20 mouse cellular contexts compared by ENCODE assay signal in genomic region chr9:72189867-72190266, GRCm38 (mm10).
DNase-seq lines count a peak whose midpoint lies in the region; ATAC-seq and TF ChIP-seq lines count a peak whose summit lies in the region.
"Had no signal": no experiment of that assay in that cellular context is flagged by ENCODE, and none has a peak within 500 bp of the region (broad histone marks: within the 10 kb centered on the region; RNA-seq: fewer than 3 reads in every experiment).

No protein-coding gene starts in this region.

- no peaks in the 10 kb centered on the region for H3K27me3 ChIP-seq in heart, embryonic 10.5 days (ENCODE audit: insufficient read depth, poor library complexity, severe bottlenecking)
- H3K27me3 ChIP-seq in heart, embryonic 12.5 days (replicated peaks): no peaks in the 10 kb centered on the region
- no peaks in the 10 kb centered on the region for H3K27me3 ChIP-seq in limb, embryonic 15.5 days
- H3K27me3 ChIP-seq: CH12.LX; embryonic facial prominence, embryonic 12.5 days; heart, embryonic 13.5 days; hindbrain, embryonic 13.5 days; intestine, embryonic 15.5 days; liver, embryonic 12.5 days had no signal

- no peak overlapping the region for H3K4me3 ChIP-seq in heart, embryonic 10.5 days
- no peak overlapping the region for H3K4me3 ChIP-seq in heart, embryonic 12.5 days
- no peak overlapping the region for H3K4me3 ChIP-seq in gastrocnemius, adult 2 months
- H3K4me3 ChIP-seq in limb, embryonic 15.5 days: no peak overlapping the region
- no peak overlapping the region for H3K4me3 ChIP-seq in left cerebral cortex, adult 2 months
- H3K4me3 ChIP-seq: embryonic facial prominence, embryonic 12.5 days; heart, embryonic 13.5 days; hindbrain, embryonic 13.5 days; intestine, embryonic 15.5 days; liver, embryonic 12.5 days had no signal

- no peaks in the 10 kb centered on the region for H3K9me3 ChIP-seq in heart, embryonic 10.5 days
- H3K9me3 ChIP-seq in heart, embryonic 12.5 days (replicated peaks): no peaks in the 10 kb centered on the region
- H3K9me3 ChIP-seq in limb, embryonic 15.5 days: no peaks in the 10 kb centered on the region
- H3K9me3 ChIP-seq: embryonic facial prominence, embryonic 12.5 days; heart, embryonic 13.5 days; hindbrain, embryonic 13.5 days; intestine, embryonic 15.5 days; liver, embryonic 12.5 days had no signal

- DNase-seq in adrenal gland, adult 2 months: peak; percentile 34
- DNase-seq in adrenal gland, postnatal 14 days: no peak
- peak; percentile 39 for DNase-seq in heart, embryonic 10.5 days (ENCODE audit: low spot score)
- DNase-seq in gastrocnemius, adult 2 months: peak; percentile 67
- DNase-seq in left cerebral cortex, adult 2 months (ENCODE audit: extremely low spot score in 1 of 2, low spot score in 2 of 2): no peak
- DNase-seq: adrenal gland, postnatal 25 days; cerebellum, adult 18-20 months; kidney, adult 9 months; kidney, postnatal 25 days; lung, adult 2 months; right cerebral cortex, postnatal 25 days had no signal

- H3K27ac ChIP-seq in heart, embryonic 10.5 days: no peak overlapping the region
- H3K27ac ChIP-seq in heart, embryonic 12.5 days (ENCODE audit: poor library complexity, severe bottlenecking): no peak overlapping the region
- peak overlapping the region; percentile 54 for H3K27ac ChIP-seq in gastrocnemius, adult 2 months
- H3K27ac ChIP-seq in limb, embryonic 15.5 days: 0 out of 2 replicates have a peak overlapping the region, but pooled peaks have one; percentile 6
- H3K27ac ChIP-seq in left cerebral cortex, adult 2 months: no peak overlapping the region
- H3K27ac ChIP-seq: embryonic facial prominence, embryonic 12.5 days; heart, embryonic 13.5 days; hindbrain, embryonic 13.5 days; intestine, embryonic 15.5 days; liver, embryonic 12.5 days had no signal

- no peak overlapping the region for H3K4me2 ChIP-seq in heart, embryonic 12.5 days
- no peak overlapping the region for H3K4me2 ChIP-seq in limb, embryonic 15.5 days
- H3K4me2 ChIP-seq: embryonic facial prominence, embryonic 12.5 days; heart, embryonic 13.5 days; hindbrain, embryonic 13.5 days; intestine, embryonic 15.5 days; liver, embryonic 12.5 days had no signal

- H3K4me1 ChIP-seq in heart, embryonic 10.5 days: no peaks in the 10 kb centered on the region
- no peaks in the 10 kb centered on the region for H3K4me1 ChIP-seq in heart, embryonic 12.5 days (replicated peaks)
- H3K4me1 ChIP-seq in limb, embryonic 15.5 days: peaks cover 9% of the 10 kb centered on the region
- H3K4me1 ChIP-seq: heart, embryonic 13.5 days; intestine, embryonic 15.5 days; liver, embryonic 12.5 days had no signal

- TF ChIP-seq CTCF in gastrocnemius, adult 2 months (IDR thresholded peaks at IDR 0.05): no peak
- TF ChIP-seq CTCF in left cerebral cortex, adult 2 months (IDR thresholded peaks at IDR 0.05): no peak

- ATAC-seq in heart, embryonic 12.5 days (ENCODE audit: insufficient number of reproducible peaks, low FRiP score): no peak
- peak; percentile 76; the same call in 1 of the 2 replicates for ATAC-seq in limb, embryonic 15.5 days (ENCODE audit: insufficient number of reproducible peaks, low FRiP score, low TSS enrichment, low read depth)
- ATAC-seq: forebrain, embryonic 16.5 days; intestine, embryonic 15.5 days; liver, embryonic 12.5 days had no signal

- 80% methylated on average over 7 of the region's 7 CpGs for WGBS in heart, embryonic 10.5 days
- WGBS in heart, embryonic 12.5 days: 81% methylated on average over 7 of the region's 7 CpGs
- 50% methylated on average over 7 of the region's 7 CpGs for WGBS in limb, embryonic 15.5 days

- H3K36me3 ChIP-seq in heart, embryonic 10.5 days: no peaks in the 10 kb centered on the region
- H3K36me3 ChIP-seq in heart, embryonic 12.5 days: no peaks in the 10 kb centered on the region
- H3K36me3 ChIP-seq in limb, embryonic 15.5 days: no peaks in the 10 kb centered on the region
- H3K36me3 ChIP-seq: embryonic facial prominence, embryonic 12.5 days; heart, embryonic 13.5 days; hindbrain, embryonic 13.5 days; intestine, embryonic 15.5 days; liver, embryonic 12.5 days had no signal

- intact Hi-C loops in gastrocnemius, adult 2 months (cut with DNase I): loop anchor here (5.0 kb wide), 1 partner anchor 78 kb away; the partner anchor contains the start of gene Tcf12
- intact Hi-C loops in left cerebral cortex, adult 2 months (cut with DNase I): loop anchor here (10.0 kb wide), 1 partner anchor 155 kb away; no protein-coding TSS in a partner anchor

- no peak overlapping the region for H3K9ac ChIP-seq in heart, embryonic 12.5 days
- no peak overlapping the region for H3K9ac ChIP-seq in limb, embryonic 15.5 days
- H3K9ac ChIP-seq: embryonic facial prominence, embryonic 12.5 days; heart, embryonic 13.5 days; hindbrain, embryonic 13.5 days; intestine, embryonic 15.5 days; liver, embryonic 12.5 days had no signal

Comparison
In these comparisons a context has a peak if more than half of its experiments do, and no peak if none do; other contexts are left out.
1. DNase-seq: peak in adrenal gland, adult 2 months (single experiment), heart, embryonic 10.5 days (single experiment) and gastrocnemius, adult 2 months (single experiment); none in adrenal gland, postnatal 14 days (single experiment) and left cerebral cortex, adult 2 months (0 of 2).
2. H3K27ac ChIP-seq: peak in gastrocnemius, adult 2 months (single experiment) and limb, embryonic 15.5 days (single experiment); none in heart, embryonic 10.5 days (single experiment), heart, embryonic 12.5 days (single experiment) and left cerebral cortex, adult 2 months (single experiment).